Mouse (Mus musculus): Measurements from ENCODE around the gene Hspb9. TPM values are rescaled to one million over a fixed set of nuclear protein-coding genes. Genes with fewer than 3 reads are reported as not detected.

Hspb9 gene
- polyA plus RNA-seq (2014; fragmentation: Nextera tagmentation; extraction: Ambion mirVana) = 0.36 and 0.45 TPM in 2 replicates

- H3K9me3 ChIP-seq (ENCODE audit: control insufficient read depth, low read length) = no peaks in the 10 kb centered on the region
- WGBS = 3% methylated on average over 38 of the region's 38 CpGs
- no peaks in the 10 kb centered on the region for H3K27me3 ChIP-seq (ENCODE audit: control insufficient read depth, insufficient read depth, low read length)
- DNase-seq (ENCODE audit: low spot score) = peak; percentile 79
- peak within 1 kb of the TSS; percentile 96; the same call in 1 of the 2 replicates for H3K4me3 ChIP-seq (ENCODE audit: low read depth, low read length)
- peaks cover 5% of the 10 kb centered on the region; the same call in 1 of the 2 replicates for H3K36me3 ChIP-seq (ENCODE audit: control insufficient read depth, insufficient read depth, low read length)
- peak within 1 kb of the TSS; percentile 79 for H3K4me2 ChIP-seq (ENCODE audit: low read depth, low read length, severe bottlenecking)
- peaks cover 12% of the 10 kb centered on the region for H3K4me1 ChIP-seq (replicated peaks; ENCODE audit: control insufficient read depth, insufficient read depth, low read length)
- peak within 1 kb of the TSS; percentile 48 for H3K9ac ChIP-seq (ENCODE audit: low read length)
- ATAC-seq (replicated peaks; ENCODE audit: low FRiP score) = 0 out of 2 replicates have a peak, but pooled peaks have one; percentile 30
- peak within 1 kb of the TSS; percentile 7; the same call in 1 of the 2 replicates for H3K27ac ChIP-seq (ENCODE audit: low read depth, low read length)
Observed at GRCm38 (mm10) chr11:100713735-100714533, at the start of gene Hspb9. Gene Hspb9, plus strand, starts transcription at chr11:100713850.

- Histone ChIP-seq H3K36me3 (ENCODE audit: control insufficient read depth, insufficient read depth, low read length) (no peaks in the 10 kb centered on the region), H3K4me3 (ENCODE audit: low read depth, low read length) (no peak overlapping the region), H3K27ac (ENCODE audit: low read depth, low read length) (no peak overlapping the region), H3K4me1 (replicated peaks; ENCODE audit: control insufficient read depth, insufficient read depth, low read length) (peaks cover 7% of the 10 kb centered on the region), H3K9me3 (ENCODE audit: control insufficient read depth, low read length) (no peaks in the 10 kb centered on the region), H3K9ac (ENCODE audit: low read length) (no peak overlapping the region), H3K27me3 (ENCODE audit: control insufficient read depth, insufficient read depth, low read length) (no peaks in the 10 kb centered on the region), H3K4me2 (ENCODE audit: low read depth, low read length, severe bottlenecking) (no peak overlapping the region)
- DNase-seq (ENCODE audit: low spot score) (no peak), ATAC-seq (replicated peaks; ENCODE audit: low FRiP score) (no peak)
- 57% methylated on average over 1 of the region's 1 CpGs for WGBS
Observed at GRCm38 (mm10) chr11:100671049-100671448, 42.6 kb upstream of the Hspb9 start.

- WGBS = 85% methylated on average over 2 of the region's 2 CpGs
Observed at GRCm38 (mm10) chr11:100671956-100672355, 41.7 kb upstream of the Hspb9 start.

GRCm38 (mm10) chr11:100673169-100673568, 40.5 kb upstream of the Hspb9 start:
- peak overlapping the region; percentile 10; the same call in 1 of the 2 replicates for H3K4me3 ChIP-seq (ENCODE audit: low read depth, low read length)
- H3K27ac ChIP-seq (ENCODE audit: low read depth, low read length) = no peak overlapping the region
- H3K27me3 ChIP-seq (ENCODE audit: control insufficient read depth, insufficient read depth, low read length) = no peaks in the 10 kb centered on the region
- no peaks in the 10 kb centered on the region for H3K36me3 ChIP-seq (ENCODE audit: control insufficient read depth, insufficient read depth, low read length)
- peaks cover 7% of the 10 kb centered on the region for H3K4me1 ChIP-seq (replicated peaks; ENCODE audit: control insufficient read depth, insufficient read depth, low read length)
- DNase-seq (ENCODE audit: low spot score) (peak; percentile 65), ATAC-seq (replicated peaks; ENCODE audit: low FRiP score) (no peak)
- WGBS = 2% methylated on average over 23 of the region's 23 CpGs
- peak overlapping the region; percentile 60 for H3K9ac ChIP-seq (ENCODE audit: low read length)
- H3K4me2 ChIP-seq (ENCODE audit: low read depth, low read length, severe bottlenecking) = peak overlapping the region; percentile 43
- no peaks in the 10 kb centered on the region for H3K9me3 ChIP-seq (ENCODE audit: control insufficient read depth, low read length)

More at GRCm38 (mm10) chr11:100671956-100672355, 41.7 kb upstream of the Hspb9 start:
- ATAC-seq (replicated peaks; ENCODE audit: low FRiP score) (no peak), DNase-seq (ENCODE audit: low spot score) (no peak)
- Histone ChIP-seq H3K4me3 (ENCODE audit: low read depth, low read length) (no peak overlapping the region), H3K9me3 (ENCODE audit: control insufficient read depth, low read length) (no peaks in the 10 kb centered on the region), H3K9ac (ENCODE audit: low read length) (no peak overlapping the region), H3K4me1 (replicated peaks; ENCODE audit: control insufficient read depth, insufficient read depth, low read length) (peaks cover 7% of the 10 kb centered on the region), H3K4me2 (ENCODE audit: low read depth, low read length, severe bottlenecking) (no peak overlapping the region), H3K36me3 (ENCODE audit: control insufficient read depth, insufficient read depth, low read length) (no peaks in the 10 kb centered on the region), H3K27me3 (ENCODE audit: control insufficient read depth, insufficient read depth, low read length) (no peaks in the 10 kb centered on the region), H3K27ac (ENCODE audit: low read depth, low read length) (no peak overlapping the region)

GRCm38 (mm10) chr11:100677810-100678209, 35.8 kb upstream of the Hspb9 start:
- Histone ChIP-seq H3K9ac (ENCODE audit: low read length) (no peak overlapping the region), H3K4me1 (replicated peaks; ENCODE audit: control insufficient read depth, insufficient read depth, low read length) (peaks cover 7% of the 10 kb centered on the region), H3K4me2 (ENCODE audit: low read depth, low read length, severe bottlenecking) (no peak overlapping the region), H3K36me3 (ENCODE audit: control insufficient read depth, insufficient read depth, low read length) (no peaks in the 10 kb centered on the region), H3K27me3 (ENCODE audit: control insufficient read depth, insufficient read depth, low read length) (no peaks in the 10 kb centered on the region), H3K27ac (ENCODE audit: low read depth, low read length) (no peak overlapping the region), H3K4me3 (ENCODE audit: low read depth, low read length) (no peak overlapping the region), H3K9me3 (ENCODE audit: control insufficient read depth, low read length) (no peaks in the 10 kb centered on the region)
- DNase-seq (ENCODE audit: low spot score) = no peak
- no peak for ATAC-seq (replicated peaks; ENCODE audit: low FRiP score)
- WGBS = 64% methylated on average over 7 of the region's 7 CpGs

GRCm38 (mm10) chr11:100681826-100682225, 31.8 kb upstream of the Hspb9 start:
- H3K4me2 ChIP-seq (ENCODE audit: low read depth, low read length, severe bottlenecking) = no peak overlapping the region
- no peaks in the 10 kb centered on the region for H3K36me3 ChIP-seq (ENCODE audit: control insufficient read depth, insufficient read depth, low read length)
- ATAC-seq (replicated peaks; ENCODE audit: low FRiP score) = no peak
- H3K27ac ChIP-seq (ENCODE audit: low read depth, low read length) = no peak overlapping the region
- H3K4me1 ChIP-seq (replicated peaks; ENCODE audit: control insufficient read depth, insufficient read depth, low read length) = no peaks in the 10 kb centered on the region
- DNase-seq (ENCODE audit: low spot score) = no peak
- H3K27me3 ChIP-seq (ENCODE audit: control insufficient read depth, insufficient read depth, low read length) = no peaks in the 10 kb centered on the region
- no peaks in the 10 kb centered on the region for H3K9me3 ChIP-seq (ENCODE audit: control insufficient read depth, low read length)
- H3K4me3 ChIP-seq (ENCODE audit: low read depth, low read length) = no peak overlapping the region
- no peak overlapping the region for H3K9ac ChIP-seq (ENCODE audit: low read length)
- 82% methylated on average over 5 of the region's 5 CpGs for WGBS

GRCm38 (mm10) chr11:100682526-100682925, 31.1 kb upstream of the Hspb9 start:
- ATAC-seq (replicated peaks; ENCODE audit: low FRiP score) (no peak), DNase-seq (ENCODE audit: low spot score) (no peak)
- Histone ChIP-seq H3K4me2 (ENCODE audit: low read depth, low read length, severe bottlenecking) (no peak overlapping the region), H3K27me3 (ENCODE audit: control insufficient read depth, insufficient read depth, low read length) (no peaks in the 10 kb centered on the region), H3K27ac (ENCODE audit: low read depth, low read length) (no peak overlapping the region), H3K9me3 (ENCODE audit: control insufficient read depth, low read length) (no peaks in the 10 kb centered on the region), H3K4me1 (replicated peaks; ENCODE audit: control insufficient read depth, insufficient read depth, low read length) (no peaks in the 10 kb centered on the region), H3K9ac (ENCODE audit: low read length) (no peak overlapping the region), H3K4me3 (ENCODE audit: low read depth, low read length) (no peak overlapping the region), H3K36me3 (ENCODE audit: control insufficient read depth, insufficient read depth, low read length) (no peaks in the 10 kb centered on the region)
- 67% methylated on average over 5 of the region's 5 CpGs for WGBS

- DNase-seq (ENCODE audit: low spot score) = no peak
Observed at GRCm38 (mm10) chr11:100684084-100684483, 29.6 kb upstream of the Hspb9 start.

More at GRCm38 (mm10) chr11:100684084-100684483, 29.6 kb upstream of the Hspb9 start:
- WGBS = 86% methylated on average over 2 of the region's 2 CpGs
- Histone ChIP-seq H3K4me1 (replicated peaks; ENCODE audit: control insufficient read depth, insufficient read depth, low read length) (no peaks in the 10 kb centered on the region), H3K27ac (ENCODE audit: low read depth, low read length) (no peak overlapping the region), H3K27me3 (ENCODE audit: control insufficient read depth, insufficient read depth, low read length) (no peaks in the 10 kb centered on the region), H3K36me3 (ENCODE audit: control insufficient read depth, insufficient read depth, low read length) (no peaks in the 10 kb centered on the region), H3K9ac (ENCODE audit: low read length) (no peak overlapping the region), H3K4me3 (ENCODE audit: low read depth, low read length) (no peak overlapping the region), H3K4me2 (ENCODE audit: low read depth, low read length, severe bottlenecking) (no peak overlapping the region), H3K9me3 (ENCODE audit: control insufficient read depth, low read length) (no peaks in the 10 kb centered on the region)
- no peak for ATAC-seq (replicated peaks; ENCODE audit: low FRiP score)

All from forebrain, embryonic 11.5 days (tissue).